Mouse (Mus musculus): ENCODE measurements around the gene Creg2.

DNA sequence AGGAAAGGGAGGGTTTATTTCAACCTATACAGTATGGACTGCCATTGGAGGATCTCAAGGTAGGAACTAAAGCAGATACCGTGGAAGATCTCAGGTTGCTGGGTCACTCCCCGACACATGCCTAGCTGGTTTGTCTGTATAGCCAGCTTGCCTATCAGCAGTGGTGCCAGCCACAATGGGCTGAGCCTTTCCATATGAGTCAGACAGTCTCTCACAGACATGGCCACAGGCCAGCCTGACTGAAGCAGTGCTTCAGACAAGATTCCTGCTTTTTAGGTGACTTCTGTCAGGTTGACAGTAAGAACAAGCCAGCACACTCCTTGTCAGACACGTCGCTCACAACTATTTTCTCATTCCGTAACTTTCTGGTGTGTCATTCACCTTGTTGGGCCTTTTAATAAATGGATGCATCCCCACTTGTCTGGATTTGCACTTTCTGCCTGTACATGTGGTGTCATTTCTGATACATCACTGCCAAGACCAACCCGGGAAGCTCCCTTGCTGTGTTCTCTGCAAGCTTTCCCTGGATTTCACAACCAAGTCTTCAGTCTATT, 5.8 kb upstream of the Creg2 start:
- TF ChIP-seq CTCF (IDR thresholded peaks at IDR 0.05; ENCODE audit: low read depth, low read length) (no peak), POLR2A (IDR thresholded peaks at IDR 0.05; ENCODE audit: extremely low read depth, insufficient read depth, low read length) (no peak)
